Mouse (Mus musculus): Measurements from ENCODE around the gene Duxbl3.
"Not testable (repeated sequence)": the region's sequence is repeated elsewhere in the genome, so short reads cannot be mapped to it uniquely, and the experiment has no call there.

Gene Duxbl3

GRCm38 (mm10) chr14:26257756-26258617 lies at the start of gene Duxbl3:
Gene Duxbl3 (plus strand): TSS chr14:26257962.
- in situ Hi-C loops (cut with MboI, MseI): not testable (repeated sequence)

GRCm38 (mm10) chr14:26216233-26217000 lies 41.3 kb upstream of the Duxbl3 start:
- in situ Hi-C loops (cut with MboI, MseI): not testable (repeated sequence)

GRCm38 (mm10) chr14:26237183-26237582 lies 20.6 kb upstream of the Duxbl3 start:
- in situ Hi-C loops (cut with MboI, MseI): not testable (repeated sequence)

GRCm38 (mm10) chr14:26258729-26259128 lies 967 bp downstream of the Duxbl3 start:
- in situ Hi-C loops (cut with MboI, MseI): not testable (repeated sequence)

GRCm38 (mm10) chr14:26286737-26287136 lies 29.0 kb downstream of the Duxbl3 start:
- in situ Hi-C loops (cut with MboI, MseI): not testable (repeated sequence)

GRCm38 (mm10) chr14:26293859-26294258 lies 36.1 kb downstream of the Duxbl3 start:
- in situ Hi-C loops (cut with MboI, MseI): no loop called here

GRCm38 (mm10) chr14:26297055-26297454 lies 39.3 kb downstream of the Duxbl3 start:
- in situ Hi-C loops (cut with MboI, MseI): loop anchor here (5.0 kb wide), 2 partner anchors 145 to 285 kb away; no protein-coding TSS in a partner anchor

GRCm38 (mm10) chr14:26297484-26297883 lies 39.7 kb downstream of the Duxbl3 start:
- in situ Hi-C loops (cut with MboI, MseI): loop anchor here (5.0 kb wide), 2 partner anchors 145 to 285 kb away; no protein-coding TSS in a partner anchor

GRCm38 (mm10) chr14:26303111-26303510 lies 45.3 kb downstream of the Duxbl3 start:
- in situ Hi-C loops (cut with MboI, MseI): loop anchor here (10.0 kb wide), 1 partner anchor 168 kb away; no protein-coding TSS in a partner anchor

- in situ Hi-C loops (cut with MboI, MseI): loop anchor here (10.0 kb wide), 1 partner anchor 171 kb away; no protein-coding TSS in a partner anchor
These were observed 48.3 kb downstream of the Duxbl3 start for GRCm38 (mm10) chr14:26306032-26306431.

- in situ Hi-C loops (cut with MboI, MseI): loop anchor here (10.0 kb wide), 1 partner anchor 174 kb away; no protein-coding TSS in a partner anchor
These were observed 51.1 kb downstream of the Duxbl3 start for GRCm38 (mm10) chr14:26308813-26309212.

GRCm38 (mm10) chr14:26309511-26309910 lies 51.7 kb downstream of the Duxbl3 start:
- in situ Hi-C loops (cut with MboI, MseI): loop anchor here (10.0 kb wide), 1 partner anchor 175 kb away; no protein-coding TSS in a partner anchor

GRCm38 (mm10) chr14:26316246-26316730 lies 58.5 kb downstream of the Duxbl3 start:
- in situ Hi-C loops (cut with MboI, MseI): no loop called here

Data from T-helper 2 cell (primary cell).